Mouse (Mus musculus) inflammation-experienced regulatory T-cells, adult 6 months (primary cell): Measurements from ENCODE around the gene Pbx4. TPM values are rescaled to one million over a fixed set of nuclear protein-coding genes. Genes with fewer than 3 reads are reported as not detected.

Experiments used
- ATAC-seq: one replicate; pipeline ENCODE4 v1.8.0; 2017
- polyA plus RNA-seq, 3 experiments: library from polyadenylated mRNA; unstranded; fragments of 100-300 nt; shearing (Covaris generic); gene quantifications; one replicate each; pipeline ENCODE4 v1.2.1; 2017

Pbx4 gene
- polyA plus RNA-seq, 3 experiments from 2014 or later, result 7.5 to 20.8 (median 18.4) TPM

- ATAC-seq, result no peak
Measured at GRCm38 (mm10) chr8:69809820-69810219, 22.5 kb upstream of the Pbx4 start.

- ATAC-seq, result no peak
Measured at GRCm38 (mm10) chr8:69814881-69815280, 17.4 kb upstream of the Pbx4 start.

GRCm38 (mm10) chr8:69815396-69815795 lies 16.9 kb upstream of the Pbx4 start:
- no peak for ATAC-seq

- no peak for ATAC-seq
Measured at GRCm38 (mm10) chr8:69820466-69820865, 11.8 kb upstream of the Pbx4 start.

GRCm38 (mm10) chr8:69821971-69822385 lies 10.3 kb upstream of the Pbx4 start:
- ATAC-seq, result peak; percentile 31

- ATAC-seq, result peak; percentile 65
Measured at GRCm38 (mm10) chr8:69822386-69823191, 9.7 kb upstream of the Pbx4 start, which contains the start of gene Lpar2. TSS of gene Lpar2 (plus strand) at chr8:69822429.

GRCm38 (mm10) chr8:69826371-69826770 lies 5.9 kb upstream of the Pbx4 start:
- ATAC-seq, result no peak

GRCm38 (mm10) chr8:69837057-69837682 lies 4.9 kb downstream of the Pbx4 start:
- no peak for ATAC-seq

GRCm38 (mm10) chr8:69847167-69848065 lies 15.1 kb downstream of the Pbx4 start:
- no peak for ATAC-seq

- ATAC-seq, result no peak
Measured at GRCm38 (mm10) chr8:69848951-69849350, 16.7 kb downstream of the Pbx4 start.

- ATAC-seq, result no peak
Measured at GRCm38 (mm10) chr8:69849899-69850298, 17.6 kb downstream of the Pbx4 start.

- no peak for ATAC-seq
Measured at GRCm38 (mm10) chr8:69850926-69851506, 18.7 kb downstream of the Pbx4 start.

GRCm38 (mm10) chr8:69853869-69854268 lies 21.6 kb downstream of the Pbx4 start:
- ATAC-seq, result no peak

- no peak for ATAC-seq
Measured at GRCm38 (mm10) chr8:69860807-69861206, 28.5 kb downstream of the Pbx4 start.

- no peak for ATAC-seq
Measured at GRCm38 (mm10) chr8:69861251-69861650, 29.0 kb downstream of the Pbx4 start.

- no peak for ATAC-seq
Measured at GRCm38 (mm10) chr8:69863387-69864020, 31.2 kb downstream of the Pbx4 start.

- no peak for ATAC-seq
Measured at GRCm38 (mm10) chr8:69864180-69864579, 31.9 kb downstream of the Pbx4 start.

- no peak for ATAC-seq
Measured at GRCm38 (mm10) chr8:69867696-69868326, 35.5 kb downstream of the Pbx4 start.

GRCm38 (mm10) chr8:69870003-69870765 lies 37.9 kb downstream of the Pbx4 start:
- ATAC-seq, result no peak

GRCm38 (mm10) chr8:69870907-69871306 lies 38.6 kb downstream of the Pbx4 start:
- ATAC-seq, result no peak

GRCm38 (mm10) chr8:69874155-69874554 lies 41.9 kb downstream of the Pbx4 start:
- ATAC-seq, result no peak
